Mouse (Mus musculus): ENCODE results near the gene Slc4a5.

Gene Slc4a5

GRCm38 (mm10) chr6:83231486-83231885 lies 11.9 kb downstream of the Slc4a5 start:
- no peak for DNase-seq (ENCODE audit: low read depth, low spot score)

GRCm38 (mm10) chr6:83233306-83233705 lies 13.7 kb downstream of the Slc4a5 start:
- DNase-seq (ENCODE audit: low read depth, low spot score) = no peak

GRCm38 (mm10) chr6:83234280-83234741 lies 14.7 kb downstream of the Slc4a5 start:
- peak; percentile 6 for DNase-seq (ENCODE audit: low read depth, low spot score)

- DNase-seq (ENCODE audit: low read depth, low spot score) = no peak
These were observed 17.5 kb downstream of the Slc4a5 start for GRCm38 (mm10) chr6:83237123-83237522.

- DNase-seq (ENCODE audit: low read depth, low spot score) = no peak
These were observed 24.9 kb downstream of the Slc4a5 start for GRCm38 (mm10) chr6:83244422-83245061.

- DNase-seq (ENCODE audit: low read depth, low spot score) = no peak
These were observed 25.5 kb downstream of the Slc4a5 start for GRCm38 (mm10) chr6:83245134-83245533.

- DNase-seq (ENCODE audit: low read depth, low spot score) = no peak
These were observed 26.4 kb downstream of the Slc4a5 start for GRCm38 (mm10) chr6:83245997-83246396.

GRCm38 (mm10) chr6:83246750-83247149 lies 27.1 kb downstream of the Slc4a5 start:
- no peak for DNase-seq (ENCODE audit: low read depth, low spot score)

GRCm38 (mm10) chr6:83247153-83247552 lies 27.5 kb downstream of the Slc4a5 start:
- no peak for DNase-seq (ENCODE audit: low read depth, low spot score)

GRCm38 (mm10) chr6:83254242-83254641 lies 34.6 kb downstream of the Slc4a5 start:
- no peak for DNase-seq (ENCODE audit: low read depth, low spot score)

- no peak for DNase-seq (ENCODE audit: low read depth, low spot score)
These were observed 44.9 kb downstream of the Slc4a5 start for GRCm38 (mm10) chr6:83264516-83264915.

- DNase-seq (ENCODE audit: low read depth, low spot score) = peak; percentile 23
These were observed 45.6 kb downstream of the Slc4a5 start for GRCm38 (mm10) chr6:83265253-83265652.

GRCm38 (mm10) chr6:83265653-83266052 lies 46.0 kb downstream of the Slc4a5 start:
- no peak for DNase-seq (ENCODE audit: low read depth, low spot score)

- DNase-seq (ENCODE audit: low read depth, low spot score) = no peak
These were observed 48.0 kb downstream of the Slc4a5 start for GRCm38 (mm10) chr6:83267616-83268015.

GRCm38 (mm10) chr6:83268144-83269010 lies 48.7 kb downstream of the Slc4a5 start:
- DNase-seq (ENCODE audit: low read depth, low spot score) = peak; percentile 75

GRCm38 (mm10) chr6:83273733-83274132 lies 54.1 kb downstream of the Slc4a5 start:
- DNase-seq (ENCODE audit: low read depth, low spot score) = no peak

- no peak for DNase-seq (ENCODE audit: low read depth, low spot score)
These were observed 57.5 kb downstream of the Slc4a5 start for GRCm38 (mm10) chr6:83277151-83277550.

- DNase-seq (ENCODE audit: low read depth, low spot score) = peak; percentile 49
These were observed 59.3 kb downstream of the Slc4a5 start for GRCm38 (mm10) chr6:83278881-83279280.

- peak; percentile 33 for DNase-seq (ENCODE audit: low read depth, low spot score)
These were observed 60.8 kb downstream of the Slc4a5 start for GRCm38 (mm10) chr6:83280256-83280955.

GRCm38 (mm10) chr6:83300447-83301229 lies 81.0 kb downstream of the Slc4a5 start:
- no peak for DNase-seq (ENCODE audit: low read depth, low spot score)

- no peak for DNase-seq (ENCODE audit: low read depth, low spot score)
These were observed 81.7 kb downstream of the Slc4a5 start for GRCm38 (mm10) chr6:83301294-83301693.

Data from A20 (cell line).